Mouse (Mus musculus): ENCODE measurements around the gene Lrrc18. TPM values are rescaled to one million over a fixed set of nuclear protein-coding genes. Genes with fewer than 3 reads are reported as not detected.

Gene Lrrc18
- 0.35 and 0.36 TPM in 2 replicates for polyA plus RNA-seq (2014; fragmentation: Nextera tagmentation; extraction: Ambion mirVana)

DNA sequence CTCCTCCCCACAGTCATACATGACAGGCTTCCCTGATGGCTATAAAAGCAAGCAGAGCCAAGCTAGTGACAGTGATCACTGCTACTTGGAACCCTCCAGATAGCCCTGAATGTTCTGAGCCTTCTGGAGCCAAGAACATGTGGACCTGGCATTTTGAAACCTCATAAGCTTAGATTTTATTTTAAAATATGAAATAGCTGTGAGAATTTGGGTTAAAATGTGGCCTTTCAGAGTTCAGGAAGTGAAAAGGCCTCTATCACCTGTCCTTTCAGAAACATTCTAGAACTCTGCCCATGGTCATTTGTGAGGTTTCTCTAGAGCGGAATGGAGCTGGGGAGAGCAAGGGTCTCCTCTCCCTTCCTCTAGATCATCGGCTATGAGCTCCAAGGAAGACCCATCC lies at the start of gene Lrrc18:
Gene Lrrc18, plus strand, starts transcription at position 301 of the 400 bp plus-strand sequence.
- Histone ChIP-seq H3K9me3 (replicated peaks; ENCODE audit: control insufficient read depth, low read length) (no peaks in the 10 kb centered on the region), H3K4me2 (ENCODE audit: low read length) (no peak within 1 kb of the TSS)

DNA sequence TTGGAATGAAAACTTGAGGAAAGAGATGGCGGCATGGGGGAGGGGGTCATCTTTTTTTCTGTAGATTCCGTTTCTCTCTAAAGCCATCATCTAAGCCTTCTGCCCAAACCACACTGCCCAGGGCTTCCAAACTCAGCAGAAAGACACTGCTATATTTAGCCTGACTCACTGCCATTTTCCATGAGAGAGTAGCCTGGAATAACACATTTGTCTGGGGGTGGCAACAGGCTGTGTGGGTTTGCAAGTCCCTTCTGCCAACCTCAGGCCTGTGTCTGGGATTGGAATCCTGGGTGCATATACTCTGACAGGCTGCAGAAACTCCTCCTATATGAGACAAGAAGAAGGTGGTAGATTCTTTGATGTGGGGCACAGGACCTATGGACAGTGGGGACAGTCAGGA lies 43.7 kb upstream of the Lrrc18 start:
- no peak overlapping the region for H3K27ac ChIP-seq (ENCODE audit: low read depth, low read length)

More for the DNA sequence above, at the start of gene Lrrc18:
- Histone ChIP-seq H3K27ac (ENCODE audit: low read depth, low read length) (no peak within 1 kb of the TSS), H3K36me3 (ENCODE audit: control insufficient read depth, insufficient read depth, low read length) (no peaks in the 10 kb centered on the region), H3K9ac (ENCODE audit: low read length) (no peak within 1 kb of the TSS), H3K4me3 (ENCODE audit: low read depth, low read length) (no peak within 1 kb of the TSS), H3K4me1 (ENCODE audit: control insufficient read depth, insufficient read depth, low read length) (peaks cover 12% of the 10 kb centered on the region; the same call in 1 of the 2 replicates), H3K27me3 (replicated peaks; ENCODE audit: control insufficient read depth, insufficient read depth, low read length) (no peaks in the 10 kb centered on the region)
- no peak for DNase-seq (ENCODE audit: low spot score)
- no peak for ATAC-seq
- 96% methylated on average over 2 of the region's 2 CpGs for WGBS

DNA sequence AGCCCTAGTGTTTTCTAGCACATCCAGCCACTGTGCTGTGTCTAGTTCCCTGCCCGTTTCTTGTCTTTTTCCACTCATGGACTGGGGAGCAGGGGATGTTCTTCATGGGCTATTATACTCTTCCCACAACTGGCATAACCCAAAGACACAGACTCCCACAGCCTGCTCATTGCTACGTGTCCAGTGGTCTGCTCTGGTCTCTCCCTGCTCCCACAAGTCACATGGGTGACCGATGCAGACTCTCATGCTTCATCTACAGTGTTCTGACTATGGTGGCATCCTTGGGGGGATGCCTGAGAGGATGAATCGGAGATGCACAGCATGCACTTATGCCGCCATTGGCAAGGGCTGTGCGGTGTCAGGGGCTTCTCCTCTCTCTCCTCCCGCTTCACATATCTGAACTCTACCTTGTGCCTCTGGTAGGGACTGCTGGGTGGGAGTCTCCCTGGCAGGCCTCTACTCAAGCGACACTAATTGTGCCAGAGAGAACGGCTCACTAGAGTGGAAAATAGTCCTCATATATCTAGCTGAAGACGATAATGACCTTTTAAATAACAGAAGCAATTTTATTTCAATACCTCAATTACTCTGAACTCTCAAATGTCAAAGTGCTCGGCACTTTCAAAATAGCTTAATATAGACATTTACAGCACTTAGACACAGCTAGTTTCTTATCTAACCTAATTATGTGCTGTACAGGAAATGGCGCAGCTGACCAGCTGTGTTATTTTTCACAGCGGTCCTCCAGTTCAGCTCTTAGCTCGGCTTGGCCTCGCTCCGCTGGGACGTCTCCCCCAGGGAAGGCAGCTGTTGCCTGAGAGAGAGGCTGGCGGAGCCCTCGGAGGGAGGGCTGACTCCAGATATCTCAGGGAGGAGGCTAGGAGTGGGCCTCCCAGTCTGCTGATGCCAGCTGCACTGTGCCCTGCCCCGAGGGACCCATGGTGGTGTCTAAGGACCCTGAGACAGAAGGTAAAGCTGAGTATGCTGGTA lies 40.6 kb upstream of the Lrrc18 start:
- peaks cover 11% of the 10 kb centered on the region for H3K4me1 ChIP-seq (ENCODE audit: control insufficient read depth, insufficient read depth, low read length)
- H3K4me2 ChIP-seq (ENCODE audit: low read length) = no peak overlapping the region
- no peak overlapping the region for H3K4me3 ChIP-seq (ENCODE audit: low read depth, low read length)
- WGBS = 45% methylated on average over 20 of the region's 20 CpGs
- H3K27me3 ChIP-seq (replicated peaks; ENCODE audit: control insufficient read depth, insufficient read depth, low read length) = no peaks in the 10 kb centered on the region
- peak overlapping the region; percentile 36; the same call in 1 of the 2 replicates for H3K27ac ChIP-seq (ENCODE audit: low read depth, low read length)
- peak; percentile 65 for DNase-seq (ENCODE audit: low spot score)
- H3K9me3 ChIP-seq (replicated peaks; ENCODE audit: control insufficient read depth, low read length) = no peaks in the 10 kb centered on the region
- H3K9ac ChIP-seq (ENCODE audit: low read length) = no peak overlapping the region
- H3K36me3 ChIP-seq (ENCODE audit: control insufficient read depth, insufficient read depth, low read length) = no peaks in the 10 kb centered on the region
- peak; percentile 85 for ATAC-seq

More for the DNA sequence above, 43.7 kb upstream of the Lrrc18 start:
- no peaks in the 10 kb centered on the region for H3K36me3 ChIP-seq (ENCODE audit: control insufficient read depth, insufficient read depth, low read length)
- no peak overlapping the region for H3K9ac ChIP-seq (ENCODE audit: low read length)
- no peaks in the 10 kb centered on the region for H3K27me3 ChIP-seq (replicated peaks; ENCODE audit: control insufficient read depth, insufficient read depth, low read length)
- 96% methylated on average over 2 of the region's 2 CpGs for WGBS
- no peak overlapping the region for H3K4me2 ChIP-seq (ENCODE audit: low read length)
- H3K4me3 ChIP-seq (ENCODE audit: low read depth, low read length) = no peak overlapping the region
- H3K4me1 ChIP-seq (ENCODE audit: control insufficient read depth, insufficient read depth, low read length) = peaks cover 11% of the 10 kb centered on the region
- no peaks in the 10 kb centered on the region for H3K9me3 ChIP-seq (replicated peaks; ENCODE audit: control insufficient read depth, low read length)
- ATAC-seq (no peak), DNase-seq (ENCODE audit: low spot score) (no peak)

DNA sequence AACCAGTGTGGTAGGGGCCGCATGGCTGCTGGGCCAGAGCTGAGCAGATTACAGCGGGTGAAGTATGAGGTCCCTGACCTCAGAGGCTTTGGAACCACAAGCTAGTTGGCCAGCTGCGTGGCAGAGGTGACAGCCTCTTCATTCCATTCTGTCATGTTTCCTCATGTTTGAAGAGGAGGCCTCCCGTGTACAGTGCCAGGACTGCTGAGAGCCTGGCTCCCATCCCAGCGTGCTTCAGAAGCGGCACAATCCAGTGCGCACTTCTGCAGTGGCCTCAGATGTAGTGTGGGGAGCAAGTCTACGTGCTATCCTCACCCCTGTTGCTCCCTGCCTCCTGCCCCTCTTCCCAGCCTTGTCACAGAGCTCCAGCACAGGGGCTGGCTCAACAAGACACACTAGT lies 34.7 kb upstream of the Lrrc18 start:
- ATAC-seq (peak; percentile 33), DNase-seq (ENCODE audit: low spot score) (peak; percentile 49)
- H3K4me2 ChIP-seq (ENCODE audit: low read length) = no peak overlapping the region
- no peaks in the 10 kb centered on the region for H3K4me1 ChIP-seq (ENCODE audit: control insufficient read depth, insufficient read depth, low read length)
- no peaks in the 10 kb centered on the region for H3K36me3 ChIP-seq (ENCODE audit: control insufficient read depth, insufficient read depth, low read length)
- H3K4me3 ChIP-seq (ENCODE audit: low read depth, low read length) = no peak overlapping the region
- no peaks in the 10 kb centered on the region for H3K27me3 ChIP-seq (replicated peaks; ENCODE audit: control insufficient read depth, insufficient read depth, low read length)
- no peak overlapping the region for H3K27ac ChIP-seq (ENCODE audit: low read depth, low read length)
- 57% methylated on average over 8 of the region's 8 CpGs for WGBS
- H3K9me3 ChIP-seq (replicated peaks; ENCODE audit: control insufficient read depth, low read length) = no peaks in the 10 kb centered on the region
- H3K9ac ChIP-seq (ENCODE audit: low read length) = no peak overlapping the region

DNA sequence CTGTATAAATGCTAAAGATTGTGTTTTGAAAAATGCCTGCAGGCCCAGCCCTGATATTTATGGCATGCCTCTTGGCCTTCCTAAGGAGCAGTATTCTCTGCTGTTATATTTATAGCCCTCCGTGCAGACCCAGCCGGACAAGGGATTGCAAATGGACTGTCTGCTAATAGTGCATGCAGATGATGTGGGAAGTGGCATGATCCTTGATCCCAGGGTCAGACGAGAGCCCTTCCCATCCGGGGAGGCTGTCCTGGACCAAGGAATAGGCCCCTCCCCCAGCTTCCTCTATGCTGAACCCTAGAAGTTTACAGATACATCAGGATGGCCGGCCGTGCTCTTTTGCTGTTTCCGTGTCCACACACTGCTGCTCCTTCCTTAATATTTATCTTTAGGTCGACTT lies 32.5 kb upstream of the Lrrc18 start:
- Histone ChIP-seq H3K27ac (ENCODE audit: low read depth, low read length) (no peak overlapping the region), H3K36me3 (ENCODE audit: control insufficient read depth, insufficient read depth, low read length) (no peaks in the 10 kb centered on the region), H3K4me2 (ENCODE audit: low read length) (no peak overlapping the region), H3K4me1 (ENCODE audit: control insufficient read depth, insufficient read depth, low read length) (no peaks in the 10 kb centered on the region), H3K9ac (ENCODE audit: low read length) (no peak overlapping the region), H3K4me3 (ENCODE audit: low read depth, low read length) (no peak overlapping the region), H3K27me3 (replicated peaks; ENCODE audit: control insufficient read depth, insufficient read depth, low read length) (no peaks in the 10 kb centered on the region), H3K9me3 (replicated peaks; ENCODE audit: control insufficient read depth, low read length) (no peaks in the 10 kb centered on the region)
- 82% methylated on average over 8 of the region's 8 CpGs for WGBS
- ATAC-seq (no peak), DNase-seq (ENCODE audit: low spot score) (no peak)

DNA sequence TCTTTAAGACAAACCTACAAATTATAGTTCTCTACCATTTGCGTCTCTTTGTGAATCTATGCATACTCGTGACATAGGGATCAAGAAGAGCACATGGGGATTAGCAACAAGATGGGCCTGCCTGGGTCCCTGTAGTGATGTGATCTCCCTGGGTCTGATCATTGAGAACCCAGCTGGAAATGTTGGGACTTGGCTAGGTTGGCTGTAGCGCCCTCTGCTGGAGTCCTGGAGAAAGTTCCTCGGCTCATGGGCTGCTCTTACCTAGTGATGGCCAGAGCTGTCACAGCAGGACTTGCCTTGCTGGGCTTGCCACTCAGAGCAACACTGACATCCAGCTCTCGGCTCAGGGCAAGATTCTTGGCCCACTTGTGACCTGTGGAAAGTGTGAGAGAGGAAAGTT lies 30.7 kb upstream of the Lrrc18 start:
- Histone ChIP-seq H3K9me3 (replicated peaks; ENCODE audit: control insufficient read depth, low read length) (no peaks in the 10 kb centered on the region), H3K27ac (ENCODE audit: low read depth, low read length) (no peak overlapping the region), H3K4me1 (ENCODE audit: control insufficient read depth, insufficient read depth, low read length) (no peaks in the 10 kb centered on the region), H3K36me3 (ENCODE audit: control insufficient read depth, insufficient read depth, low read length) (no peaks in the 10 kb centered on the region), H3K9ac (ENCODE audit: low read length) (no peak overlapping the region), H3K4me3 (ENCODE audit: low read depth, low read length) (no peak overlapping the region), H3K27me3 (replicated peaks; ENCODE audit: control insufficient read depth, insufficient read depth, low read length) (no peaks in the 10 kb centered on the region), H3K4me2 (ENCODE audit: low read length) (no peak overlapping the region)
- peak; percentile 74 for DNase-seq (ENCODE audit: low spot score)
- ATAC-seq = peak; percentile 10; the same call in 1 of the 2 replicates
- WGBS = 32% methylated on average over 5 of the region's 5 CpGs

DNA sequence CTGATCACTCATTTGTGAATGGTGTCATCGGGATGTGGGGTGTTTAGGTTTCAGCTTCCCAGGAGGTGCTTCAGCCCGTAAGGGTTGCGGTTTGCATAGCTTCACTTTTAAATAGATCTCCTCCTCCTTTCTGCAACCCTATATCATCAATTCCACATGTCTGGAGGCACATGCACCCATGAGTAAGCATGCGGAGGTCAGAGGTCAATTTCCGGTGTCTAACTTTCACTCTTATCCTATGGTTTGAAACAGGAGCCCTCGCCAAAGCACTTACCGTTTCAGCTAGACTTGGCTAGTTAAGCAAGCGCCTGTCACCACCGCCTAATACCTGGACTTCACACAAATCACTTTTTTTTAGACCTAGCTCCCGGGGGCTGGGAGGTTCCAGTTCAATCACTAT lies 26.4 kb upstream of the Lrrc18 start:
- H3K27ac ChIP-seq (ENCODE audit: low read depth, low read length) = no peak overlapping the region
- H3K4me2 ChIP-seq (ENCODE audit: low read length) = no peak overlapping the region
- no peak overlapping the region for H3K9ac ChIP-seq (ENCODE audit: low read length)
- H3K9me3 ChIP-seq (replicated peaks; ENCODE audit: control insufficient read depth, low read length) = no peaks in the 10 kb centered on the region
- H3K4me1 ChIP-seq (ENCODE audit: control insufficient read depth, insufficient read depth, low read length) = no peaks in the 10 kb centered on the region
- no peaks in the 10 kb centered on the region for H3K27me3 ChIP-seq (replicated peaks; ENCODE audit: control insufficient read depth, insufficient read depth, low read length)
- no peaks in the 10 kb centered on the region for H3K36me3 ChIP-seq (ENCODE audit: control insufficient read depth, insufficient read depth, low read length)
- WGBS = 93% methylated on average over 10 of the region's 10 CpGs
- ATAC-seq (no peak), DNase-seq (ENCODE audit: low spot score) (no peak)
- no peak overlapping the region for H3K4me3 ChIP-seq (ENCODE audit: low read depth, low read length)

DNA sequence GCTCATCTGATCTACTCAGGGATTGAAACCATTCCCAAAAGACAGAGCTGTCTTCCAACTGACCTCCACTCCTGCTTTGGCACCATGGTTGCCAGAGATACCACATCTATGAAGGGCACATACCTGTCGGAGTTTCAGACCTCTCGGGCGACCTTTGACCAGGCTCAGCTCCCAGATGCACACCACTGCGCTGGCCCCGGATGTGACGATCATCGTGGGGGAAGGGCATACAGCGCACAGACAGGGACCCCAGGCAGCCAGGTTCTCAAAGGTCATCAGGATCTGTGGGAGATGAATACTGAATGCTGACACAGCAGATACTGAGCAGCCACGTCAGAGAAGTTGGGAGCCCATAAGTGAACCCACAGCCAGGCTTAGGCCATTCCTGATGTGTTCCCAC lies 20.5 kb upstream of the Lrrc18 start:
- H3K9me3 ChIP-seq (replicated peaks; ENCODE audit: control insufficient read depth, low read length) = no peaks in the 10 kb centered on the region
- no peaks in the 10 kb centered on the region for H3K27me3 ChIP-seq (replicated peaks; ENCODE audit: control insufficient read depth, insufficient read depth, low read length)
- H3K36me3 ChIP-seq (ENCODE audit: control insufficient read depth, insufficient read depth, low read length) = no peaks in the 10 kb centered on the region
- ATAC-seq (no peak), DNase-seq (ENCODE audit: low spot score) (no peak)
- no peak overlapping the region for H3K4me3 ChIP-seq (ENCODE audit: low read depth, low read length)
- H3K9ac ChIP-seq (ENCODE audit: low read length) = no peak overlapping the region
- no peak overlapping the region for H3K4me2 ChIP-seq (ENCODE audit: low read length)
- no peak overlapping the region for H3K27ac ChIP-seq (ENCODE audit: low read depth, low read length)
- WGBS = 77% methylated on average over 9 of the region's 9 CpGs
- no peaks in the 10 kb centered on the region for H3K4me1 ChIP-seq (ENCODE audit: control insufficient read depth, insufficient read depth, low read length)

DNA sequence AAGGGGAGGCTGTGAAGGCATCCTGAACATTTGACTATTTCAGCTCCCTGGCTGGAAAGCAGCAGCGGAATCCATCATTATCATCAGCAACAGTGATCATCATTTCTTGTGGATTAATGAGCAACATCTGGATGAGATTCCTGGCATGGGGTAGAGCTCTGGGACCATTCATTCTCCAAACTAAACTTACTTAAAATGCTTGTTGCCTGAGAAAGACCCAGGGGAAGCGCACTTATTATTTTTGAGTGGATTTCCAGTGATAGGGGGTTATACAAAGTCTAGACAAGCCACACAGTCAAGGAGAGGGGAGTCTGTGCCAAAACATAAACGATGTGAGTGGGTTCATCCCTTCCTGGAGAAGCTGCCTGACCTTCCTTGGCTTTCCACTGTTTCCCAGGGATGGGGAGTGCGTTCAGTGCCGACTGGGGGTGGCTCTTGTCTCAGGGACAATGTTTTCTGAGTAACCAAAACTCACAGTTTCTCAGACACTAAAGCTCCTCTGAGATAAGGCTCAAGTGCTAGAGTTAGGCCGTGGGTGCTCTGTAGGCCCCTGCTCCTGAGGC lies 6.9 kb upstream of the Lrrc18 start:
- WGBS = 82% methylated on average over 6 of the region's 6 CpGs
- Histone ChIP-seq H3K4me2 (ENCODE audit: low read length) (no peak overlapping the region), H3K9me3 (replicated peaks; ENCODE audit: control insufficient read depth, low read length) (no peaks in the 10 kb centered on the region), H3K36me3 (ENCODE audit: control insufficient read depth, insufficient read depth, low read length) (no peaks in the 10 kb centered on the region), H3K27ac (ENCODE audit: low read depth, low read length) (no peak overlapping the region), H3K4me3 (ENCODE audit: low read depth, low read length) (no peak overlapping the region), H3K9ac (ENCODE audit: low read length) (no peak overlapping the region), H3K4me1 (ENCODE audit: control insufficient read depth, insufficient read depth, low read length) (no peaks in the 10 kb centered on the region), H3K27me3 (replicated peaks; ENCODE audit: control insufficient read depth, insufficient read depth, low read length) (no peaks in the 10 kb centered on the region)
- ATAC-seq (no peak), DNase-seq (ENCODE audit: low spot score) (no peak)

All from forebrain, embryonic 14.5 days (tissue).